Mouse (Mus musculus): ENCODE results near the gene Xlr. TPM values are rescaled to one million over a fixed set of nuclear protein-coding genes. Genes with fewer than 3 reads are reported as not detected.
"Not testable (repeated sequence)": the region's sequence is repeated elsewhere in the genome, so short reads cannot be mapped to it uniquely, and the experiment has no call there.

Xlr gene
- total RNA-seq (2021) = 1 to 10 TPM in 1 of 2 experiments, under 1 TPM in 1; 0.75 to 1.1 TPM
- long read RNA-seq, experiment 1, partial matches to known transcripts = 0 of 1 reads
- long read RNA-seq, experiment 1, other reads (novel, unspliced or antisense) = 0 of 1 reads
- long read RNA-seq, experiment 2 = 0 reads

GRCm38 (mm10) chrX:53797519-53797918 lies at the start of gene Xlr:
Xlr (minus strand) TSS chrX:53797706.
- DNase-seq = not testable (repeated sequence)

- no peak for DNase-seq
Measured at GRCm38 (mm10) chrX:53799074-53799473, 1.6 kb upstream of the Xlr start.

GRCm38 (mm10) chrX:53776276-53776675 lies 21.2 kb downstream of the Xlr start, which contains the start of gene Zfp36l3:
Zfp36l3 (minus strand) TSS chrX:53776394.
- DNase-seq = no peak

GRCm38 (mm10) chrX:53757736-53758135 lies 39.8 kb downstream of the Xlr start, which contains the start of gene 1700013H16Rik:
1700013H16Rik (minus strand) TSS chrX:53757831.
- no peak for DNase-seq

DNA sequence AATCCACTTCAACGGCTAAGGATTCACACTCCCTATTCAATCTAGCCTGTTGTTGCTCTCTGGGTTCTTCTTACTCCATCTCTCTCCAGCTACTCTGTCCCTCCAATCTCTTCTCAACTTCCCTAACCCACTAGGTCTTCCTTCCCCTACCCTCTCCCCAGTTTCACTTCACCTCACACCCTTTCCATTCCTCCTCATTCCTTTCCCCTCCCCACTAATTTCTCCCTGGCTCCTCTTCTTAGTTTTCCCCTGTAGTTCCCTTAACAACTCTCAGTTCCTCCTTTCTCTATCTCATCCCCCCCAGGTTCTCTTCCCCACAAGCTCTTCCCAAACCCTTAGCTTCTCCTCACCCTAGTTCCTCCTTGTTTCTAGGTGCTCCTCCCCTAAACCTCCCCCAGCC lies 44.7 kb downstream of the Xlr start:
- DNase-seq = no peak

GRCm38 (mm10) chrX:53728967-53729366 lies 68.5 kb downstream of the Xlr start:
- DNase-seq = no peak

Other genes starting within 250 kb of the Xlr start
- 10 to 100 TPM; 15.1 to 16.7 TPM for gene Rtl8c, start 189.7 kb downstream of the Xlr start, total RNA-seq (2021)
- gene Gm14597, start 188.7 kb downstream of the Xlr start, total RNA-seq (2021) = not detected
- 100 to 1,000 TPM; 106 to 114 TPM for gene Rtl8a, start 154.0 kb downstream of the Xlr start, total RNA-seq (2021)
- gene Rtl8b, start 127.3 kb downstream of the Xlr start, total RNA-seq (2021) = 10 to 100 TPM; 87.2 to 94.8 TPM
- not detected for gene 4930502E18Rik, start 72.9 kb downstream of the Xlr start, total RNA-seq (2021)
- gene 1700013H16Rik, start 39.9 kb downstream of the Xlr start, total RNA-seq (2021) = not detected
- not detected for gene Zfp36l3, start 21.3 kb downstream of the Xlr start, total RNA-seq (2021)

Data from gastrocnemius, postnatal 10 days (tissue).